Mouse (Mus musculus): ENCODE results near the gene Capn5. TPM values are rescaled to one million over a fixed set of nuclear protein-coding genes. Genes with fewer than 3 reads are reported as not detected.

Capn5 gene
- polyA plus RNA-seq (2014; fragmentation: Nextera tagmentation; extraction: Ambion mirVana), result 2.5 and 2.7 TPM in 2 replicates

DNA sequence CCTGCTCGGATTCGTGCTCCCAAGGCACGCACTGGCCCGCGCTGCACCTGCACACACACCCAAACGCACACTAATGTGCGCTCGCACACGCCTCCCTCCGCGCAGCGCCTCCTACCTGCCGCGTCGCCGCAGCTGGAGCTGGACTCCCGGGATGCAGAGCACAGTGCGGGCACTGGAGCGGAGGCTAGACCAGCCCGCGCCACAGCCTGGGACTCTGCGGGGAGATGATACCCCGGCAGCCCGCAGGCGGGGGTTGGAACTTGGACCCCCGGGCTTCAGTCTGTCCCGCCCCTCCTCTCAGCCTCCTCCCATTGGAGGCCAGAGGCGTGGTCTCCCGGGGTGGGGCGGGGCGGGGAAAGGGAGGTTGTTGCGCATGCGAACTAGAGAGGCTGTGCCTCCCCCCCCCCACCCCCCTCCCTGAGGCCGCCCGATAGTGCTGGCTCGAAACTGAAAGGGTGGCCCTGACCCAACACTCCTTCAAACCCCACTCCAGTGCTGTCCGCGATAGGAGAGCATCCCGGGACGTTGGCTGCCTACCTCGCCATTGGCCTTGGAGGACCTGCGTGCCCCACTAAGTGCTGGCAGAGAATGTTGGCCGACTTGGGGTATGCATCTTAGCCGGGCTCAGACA, at the start of gene Capn5:
Capn5 (minus strand) TSS at position 346 of the 631 bp plus-strand sequence.
- H3K9ac ChIP-seq (ENCODE audit: low read length), result peak within 1 kb of the TSS; percentile 47; the same call in 1 of the 2 replicates
- ATAC-seq (ENCODE audit: insufficient number of reproducible peaks, low FRiP score, low TSS enrichment, low read depth) (peak; percentile 81), DNase-seq (ENCODE audit: low spot score) (peak; percentile 82)

GRCm38 (mm10) chr7:98223796-98224195, 45.7 kb upstream of the Capn5 start:
- Histone ChIP-seq H3K4me2 (ENCODE audit: low read depth, severe bottlenecking) (no peak overlapping the region), H3K9ac (ENCODE audit: low read length) (no peak overlapping the region), H3K27ac (replicated peaks; ENCODE audit: low read depth, low read length) (no peak overlapping the region), H3K36me3 (ENCODE audit: control insufficient read depth, insufficient read depth, low read length) (no peaks in the 10 kb centered on the region), H3K27me3 (ENCODE audit: control insufficient read depth, insufficient read depth, low read length) (no peaks in the 10 kb centered on the region), H3K9me3 (ENCODE audit: control insufficient read depth, low read length) (no peaks in the 10 kb centered on the region), H3K4me1 (ENCODE audit: control insufficient read depth, insufficient read depth, low read length) (no peaks in the 10 kb centered on the region), H3K4me3 (ENCODE audit: low read depth, low read length) (no peak overlapping the region)
- 93% methylated on average over 4 of the region's 4 CpGs for WGBS
- DNase-seq (ENCODE audit: low spot score) (no peak), ATAC-seq (ENCODE audit: insufficient number of reproducible peaks, low FRiP score, low TSS enrichment, low read depth) (no peak)

More for the DNA sequence above, at the start of gene Capn5:
- Histone ChIP-seq H3K9me3 (ENCODE audit: control insufficient read depth, low read length) (no peaks in the 10 kb centered on the region), H3K27me3 (ENCODE audit: control insufficient read depth, insufficient read depth, low read length) (no peaks in the 10 kb centered on the region), H3K36me3 (ENCODE audit: control insufficient read depth, insufficient read depth, low read length) (no peaks in the 10 kb centered on the region), H3K27ac (replicated peaks; ENCODE audit: low read depth, low read length) (no peak within 1 kb of the TSS), H3K4me3 (ENCODE audit: low read depth, low read length) (peak within 1 kb of the TSS; percentile 75), H3K4me1 (ENCODE audit: control insufficient read depth, insufficient read depth, low read length) (no peaks in the 10 kb centered on the region; the same call in 1 of the 2 replicates), H3K4me2 (ENCODE audit: low read depth, severe bottlenecking) (peak within 1 kb of the TSS; percentile 79)
- 2% methylated on average over 42 of the region's 44 CpGs for WGBS

DNA sequence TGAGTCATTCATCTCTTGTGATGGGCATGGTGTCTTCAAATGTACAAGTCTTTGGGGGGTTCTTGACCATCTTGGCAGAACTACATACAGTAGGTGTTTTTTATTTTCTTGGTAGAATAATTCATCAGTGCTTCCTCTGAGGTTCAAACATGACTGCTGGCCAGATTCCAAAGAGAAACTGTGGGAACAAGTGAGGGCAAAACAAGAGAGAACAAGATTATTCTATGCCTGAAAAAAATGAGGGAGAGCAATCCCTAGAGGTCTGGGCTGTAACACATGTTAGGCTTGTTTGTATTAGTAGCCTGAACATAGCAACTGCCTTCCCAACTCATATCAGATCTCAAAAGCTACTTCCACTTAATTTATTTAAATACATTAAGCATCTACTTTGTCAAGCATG, 38.6 kb upstream of the Capn5 start:
- H3K27ac ChIP-seq (replicated peaks; ENCODE audit: low read depth, low read length), result no peak overlapping the region
- no peaks in the 10 kb centered on the region for H3K27me3 ChIP-seq (ENCODE audit: control insufficient read depth, insufficient read depth, low read length)
- no peak for DNase-seq (ENCODE audit: low spot score)

DNA sequence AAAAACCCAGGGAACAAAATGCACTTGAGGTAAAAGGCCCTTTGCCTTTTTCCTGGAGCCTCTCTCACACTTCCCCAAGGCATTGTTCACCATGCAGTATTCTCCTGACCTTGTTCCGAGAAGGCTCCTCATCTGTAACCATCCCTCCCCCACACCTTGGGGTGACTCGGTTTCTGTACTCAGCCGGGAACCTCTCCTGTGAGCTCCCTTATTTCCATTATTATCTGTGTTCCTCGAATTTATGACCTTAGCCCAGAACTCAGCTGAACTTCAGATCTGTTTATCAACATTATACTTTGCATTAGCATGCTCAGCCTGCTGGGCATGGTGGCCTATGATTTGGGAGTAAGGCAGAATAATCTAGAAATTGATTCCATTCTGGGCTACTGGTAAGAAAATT, 24.9 kb upstream of the Capn5 start:
- 79% methylated on average over 4 of the region's 4 CpGs for WGBS
- H3K36me3 ChIP-seq (ENCODE audit: control insufficient read depth, insufficient read depth, low read length), result no peaks in the 10 kb centered on the region
- H3K27ac ChIP-seq (replicated peaks; ENCODE audit: low read depth, low read length), result no peak overlapping the region
- no peaks in the 10 kb centered on the region for H3K27me3 ChIP-seq (ENCODE audit: control insufficient read depth, insufficient read depth, low read length)
- no peak overlapping the region for H3K4me3 ChIP-seq (ENCODE audit: low read depth, low read length)
- ATAC-seq (ENCODE audit: insufficient number of reproducible peaks, low FRiP score, low TSS enrichment, low read depth) (no peak), DNase-seq (ENCODE audit: low spot score) (no peak)
- H3K9me3 ChIP-seq (ENCODE audit: control insufficient read depth, low read length), result no peaks in the 10 kb centered on the region
- H3K9ac ChIP-seq (ENCODE audit: low read length), result no peak overlapping the region
- no peak overlapping the region for H3K4me2 ChIP-seq (ENCODE audit: low read depth, severe bottlenecking)
- H3K4me1 ChIP-seq (ENCODE audit: control insufficient read depth, insufficient read depth, low read length), result no peaks in the 10 kb centered on the region

More for the DNA sequence above, 38.6 kb upstream of the Capn5 start:
- no peaks in the 10 kb centered on the region for H3K9me3 ChIP-seq (ENCODE audit: control insufficient read depth, low read length)
- no peak for ATAC-seq (ENCODE audit: insufficient number of reproducible peaks, low FRiP score, low TSS enrichment, low read depth)
- no peaks in the 10 kb centered on the region for H3K36me3 ChIP-seq (ENCODE audit: control insufficient read depth, insufficient read depth, low read length)
- H3K4me2 ChIP-seq (ENCODE audit: low read depth, severe bottlenecking), result no peak overlapping the region
- no peak overlapping the region for H3K9ac ChIP-seq (ENCODE audit: low read length)
- no peaks in the 10 kb centered on the region for H3K4me1 ChIP-seq (ENCODE audit: control insufficient read depth, insufficient read depth, low read length)
- no peak overlapping the region for H3K4me3 ChIP-seq (ENCODE audit: low read depth, low read length)

DNA sequence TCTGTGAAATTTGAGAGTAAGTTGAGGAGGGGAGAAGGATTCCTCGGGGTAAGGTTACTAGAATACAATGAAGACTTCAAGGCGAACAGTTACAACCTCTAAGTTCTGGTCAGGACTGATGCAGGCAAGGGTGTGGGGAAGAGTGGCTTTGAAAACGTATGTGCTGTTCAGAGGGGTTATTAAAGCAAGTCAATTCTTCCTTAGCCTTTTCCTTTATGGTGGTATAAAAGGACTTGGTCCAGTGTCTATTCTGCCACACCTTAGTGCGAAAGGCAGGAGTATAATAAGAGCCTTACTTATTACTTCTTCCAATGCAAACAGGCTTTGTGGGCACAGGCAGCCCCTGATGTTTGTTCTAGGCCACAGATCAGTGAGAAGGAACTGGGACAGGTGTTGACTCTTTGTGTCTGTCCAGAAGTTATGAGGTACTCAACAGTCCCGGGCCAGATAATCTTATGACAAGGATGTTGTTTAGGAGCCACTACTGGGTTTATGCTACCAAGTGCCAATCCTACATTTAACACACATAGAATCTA, 23.5 kb upstream of the Capn5 start:
- WGBS, result 77% methylated on average over 5 of the region's 5 CpGs

DNA sequence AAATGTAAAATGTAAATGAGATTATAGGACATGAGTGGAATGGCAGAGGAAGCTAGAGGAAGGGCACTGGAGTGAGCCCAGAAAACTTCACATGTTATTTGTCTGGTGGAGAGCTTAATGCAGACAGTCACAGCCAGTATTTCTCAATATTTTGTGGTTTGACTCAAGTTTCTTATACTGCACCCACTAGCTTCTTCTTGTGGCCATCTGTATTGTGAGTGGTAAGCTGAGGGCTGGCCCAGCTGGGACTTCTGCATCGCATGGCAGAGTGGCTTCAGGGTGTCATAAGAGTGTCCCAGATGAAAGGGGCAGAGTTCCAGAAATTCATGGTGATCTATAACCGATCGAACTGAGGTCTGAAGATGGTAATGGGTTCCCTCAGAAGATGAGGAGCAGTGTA, 22.3 kb upstream of the Capn5 start:
- H3K27me3 ChIP-seq (ENCODE audit: control insufficient read depth, insufficient read depth, low read length), result peaks cover 11% of the 10 kb centered on the region
- no peaks in the 10 kb centered on the region for H3K4me1 ChIP-seq (ENCODE audit: control insufficient read depth, insufficient read depth, low read length)
- H3K4me3 ChIP-seq (ENCODE audit: low read depth, low read length), result no peak overlapping the region
- 88% methylated on average over 3 of the region's 3 CpGs for WGBS
- H3K9me3 ChIP-seq (ENCODE audit: control insufficient read depth, low read length), result no peaks in the 10 kb centered on the region
- H3K27ac ChIP-seq (replicated peaks; ENCODE audit: low read depth, low read length), result no peak overlapping the region
- ATAC-seq (ENCODE audit: insufficient number of reproducible peaks, low FRiP score, low TSS enrichment, low read depth) (no peak), DNase-seq (ENCODE audit: low spot score) (no peak)
- H3K36me3 ChIP-seq (ENCODE audit: control insufficient read depth, insufficient read depth, low read length), result no peaks in the 10 kb centered on the region
- H3K9ac ChIP-seq (ENCODE audit: low read length), result no peak overlapping the region
- H3K4me2 ChIP-seq (ENCODE audit: low read depth, severe bottlenecking), result no peak overlapping the region

More for the DNA sequence above, 23.5 kb upstream of the Capn5 start:
- DNase-seq (ENCODE audit: low spot score) (no peak), ATAC-seq (ENCODE audit: insufficient number of reproducible peaks, low FRiP score, low TSS enrichment, low read depth) (no peak)
- Histone ChIP-seq H3K27ac (replicated peaks; ENCODE audit: low read depth, low read length) (no peak overlapping the region), H3K4me2 (ENCODE audit: low read depth, severe bottlenecking) (no peak overlapping the region), H3K9me3 (ENCODE audit: control insufficient read depth, low read length) (no peaks in the 10 kb centered on the region), H3K4me3 (ENCODE audit: low read depth, low read length) (no peak overlapping the region), H3K9ac (ENCODE audit: low read length) (no peak overlapping the region), H3K4me1 (ENCODE audit: control insufficient read depth, insufficient read depth, low read length) (no peaks in the 10 kb centered on the region), H3K27me3 (ENCODE audit: control insufficient read depth, insufficient read depth, low read length) (peaks cover 1% of the 10 kb centered on the region; the same call in 1 of the 2 replicates), H3K36me3 (ENCODE audit: control insufficient read depth, insufficient read depth, low read length) (no peaks in the 10 kb centered on the region)

DNA sequence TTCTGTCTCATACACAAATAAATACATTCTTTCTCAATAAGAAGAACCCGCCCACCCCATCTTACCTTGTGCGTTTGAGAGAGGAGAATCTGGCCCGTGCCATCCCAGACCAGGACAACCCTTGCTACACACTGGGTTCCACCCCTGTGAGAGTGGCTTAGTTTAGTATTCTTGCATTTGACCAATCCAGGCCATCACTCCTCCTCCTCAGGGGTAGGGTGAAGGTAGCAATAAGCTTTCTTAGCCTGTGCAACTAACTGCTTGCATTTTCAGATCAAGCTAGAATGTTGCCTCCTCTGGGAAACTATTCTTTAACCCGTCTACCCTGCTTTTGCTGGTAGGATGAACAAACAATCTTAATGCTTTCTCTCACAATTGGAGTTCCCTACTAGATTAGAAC, 21.3 kb upstream of the Capn5 start, which contains the start of gene B3gnt6:
B3gnt6 (minus strand) TSS at position 101 of the 400 bp plus-strand sequence.
- Histone ChIP-seq H3K36me3 (ENCODE audit: control insufficient read depth, insufficient read depth, low read length) (no peaks in the 10 kb centered on the region), H3K27me3 (ENCODE audit: control insufficient read depth, insufficient read depth, low read length) (peaks cover 21% of the 10 kb centered on the region), H3K4me1 (ENCODE audit: control insufficient read depth, insufficient read depth, low read length) (peaks cover 1% of the 10 kb centered on the region; the same call in 1 of the 2 replicates), H3K4me3 (ENCODE audit: low read depth, low read length) (no peak within 1 kb of the TSS), H3K27ac (replicated peaks; ENCODE audit: low read depth, low read length) (no peak within 1 kb of the TSS), H3K9me3 (ENCODE audit: control insufficient read depth, low read length) (no peaks in the 10 kb centered on the region), H3K4me2 (ENCODE audit: low read depth, severe bottlenecking) (no peak within 1 kb of the TSS), H3K9ac (ENCODE audit: low read length) (no peak within 1 kb of the TSS)
- ATAC-seq (ENCODE audit: insufficient number of reproducible peaks, low FRiP score, low TSS enrichment, low read depth), result no peak
- DNase-seq (ENCODE audit: low spot score), result no peak
- WGBS, result 91% methylated on average over 4 of the region's 4 CpGs

DNA sequence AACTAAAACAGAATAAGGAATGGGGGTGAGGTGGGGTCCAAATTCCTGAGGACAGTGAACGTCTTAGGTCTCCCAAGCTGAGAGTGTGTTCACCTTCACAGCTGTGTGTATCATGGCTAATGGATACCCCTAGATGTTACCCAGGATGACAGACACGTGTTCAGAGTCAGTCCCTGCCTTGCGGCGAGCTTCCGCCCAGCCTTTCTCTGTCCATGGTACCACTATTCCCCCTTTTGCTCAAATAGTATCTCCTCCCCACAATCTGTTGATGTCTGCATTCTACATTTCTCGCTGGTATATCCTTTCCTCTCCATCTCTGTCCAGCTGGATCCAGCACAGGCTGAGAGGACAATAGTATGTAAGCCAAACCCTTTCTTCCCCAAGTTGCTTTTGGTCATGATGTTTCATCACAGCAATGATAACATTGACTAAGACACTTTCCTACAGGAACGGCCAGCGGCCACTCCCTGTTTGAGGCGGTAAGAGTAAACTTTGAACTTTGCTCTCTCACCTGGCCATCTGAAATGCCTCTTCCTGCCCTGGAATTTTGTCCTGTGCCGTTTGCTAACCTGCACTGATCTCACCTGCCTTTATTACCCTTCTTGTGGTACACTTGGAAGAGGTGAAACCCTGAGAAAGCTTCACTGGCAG, 17.2 kb upstream of the Capn5 start:
- H3K27ac ChIP-seq (replicated peaks; ENCODE audit: low read depth, low read length), result no peak overlapping the region
- peak; percentile 43 for DNase-seq (ENCODE audit: low spot score)
- 41% methylated on average over 10 of the region's 10 CpGs for WGBS

More for the DNA sequence above, 17.2 kb upstream of the Capn5 start:
- Histone ChIP-seq H3K4me2 (ENCODE audit: low read depth, severe bottlenecking) (no peak overlapping the region), H3K27me3 (ENCODE audit: control insufficient read depth, insufficient read depth, low read length) (peaks cover 47% of the 10 kb centered on the region), H3K4me1 (ENCODE audit: control insufficient read depth, insufficient read depth, low read length) (peaks cover 11% of the 10 kb centered on the region), H3K4me3 (ENCODE audit: low read depth, low read length) (no peak overlapping the region), H3K9me3 (ENCODE audit: control insufficient read depth, low read length) (no peaks in the 10 kb centered on the region), H3K36me3 (ENCODE audit: control insufficient read depth, insufficient read depth, low read length) (no peaks in the 10 kb centered on the region), H3K9ac (ENCODE audit: low read length) (no peak overlapping the region)
- ATAC-seq (ENCODE audit: insufficient number of reproducible peaks, low FRiP score, low TSS enrichment, low read depth), result no peak

Measured in limb, embryonic 11.5 days (tissue).